Mouse (Mus musculus): ENCODE results near the gene Tm7sf3. TPM values are rescaled to one million over a fixed set of nuclear protein-coding genes. Genes with fewer than 3 reads are reported as not detected.

Gene Tm7sf3
- polyA plus RNA-seq, 1 experiment, result 14.4 TPM

GRCm38 (mm10) chr6:146602601-146603000, 40.0 kb downstream of the Tm7sf3 start:
- Histone ChIP-seq H3K27me3 (ENCODE audit: control insufficient read depth, insufficient read depth, low read length) (no peaks in the 10 kb centered on the region), H3K36me3 (ENCODE audit: control insufficient read depth, insufficient read depth, low read length) (peaks cover 55% of the 10 kb centered on the region), H3K27ac (ENCODE audit: insufficient read depth, low read depth, low read length) (no peak overlapping the region), H3K4me3 (ENCODE audit: low read depth, low read length) (no peak overlapping the region), H3K4me1 (ENCODE audit: control insufficient read depth, insufficient read depth, insufficient read length, low read length) (no peaks in the 10 kb centered on the region)
- TF ChIP-seq CTCF (IDR thresholded peaks at IDR 0.05; ENCODE audit: extremely low read depth, insufficient read length, insufficient replicate concordance, low read depth, low read length), result no peak
- 92% methylated on average over 4 of the region's 4 CpGs for WGBS

- Histone ChIP-seq H3K27me3 (ENCODE audit: control insufficient read depth, insufficient read depth, low read length) (no peaks in the 10 kb centered on the region), H3K4me1 (ENCODE audit: control insufficient read depth, insufficient read depth, insufficient read length, low read length) (no peaks in the 10 kb centered on the region), H3K36me3 (ENCODE audit: control insufficient read depth, insufficient read depth, low read length) (peaks cover 40% of the 10 kb centered on the region), H3K4me3 (ENCODE audit: low read depth, low read length) (no peak overlapping the region), H3K27ac (ENCODE audit: insufficient read depth, low read depth, low read length) (no peak overlapping the region)
- 93% methylated on average over 5 of the region's 5 CpGs for WGBS
- no peak for TF ChIP-seq POLR2A (IDR thresholded peaks at IDR 0.05; ENCODE audit: low read depth, low read length)
Observed at GRCm38 (mm10) chr6:146585134-146585533, 57.5 kb downstream of the Tm7sf3 start.

- Histone ChIP-seq H3K27ac (ENCODE audit: insufficient read depth, low read depth, low read length) (no peak overlapping the region), H3K4me1 (ENCODE audit: control insufficient read depth, insufficient read depth, insufficient read length, low read length) (no peaks in the 10 kb centered on the region), H3K36me3 (ENCODE audit: control insufficient read depth, insufficient read depth, low read length) (peaks cover 27% of the 10 kb centered on the region), H3K4me3 (ENCODE audit: low read depth, low read length) (no peak overlapping the region), H3K27me3 (ENCODE audit: control insufficient read depth, insufficient read depth, low read length) (no peaks in the 10 kb centered on the region)
- no peak for TF ChIP-seq CTCF (IDR thresholded peaks at IDR 0.05; ENCODE audit: extremely low read depth, insufficient read length, insufficient replicate concordance, low read depth, low read length)
- TF ChIP-seq POLR2A (IDR thresholded peaks at IDR 0.05; ENCODE audit: low read depth, low read length), result no peak
- WGBS, result 81% methylated on average over 2 of the region's 2 CpGs
Observed at GRCm38 (mm10) chr6:146583366-146584046, 59.1 kb downstream of the Tm7sf3 start.

- Histone ChIP-seq H3K27ac (ENCODE audit: insufficient read depth, low read depth, low read length) (no peak overlapping the region), H3K27me3 (ENCODE audit: control insufficient read depth, insufficient read depth, low read length) (no peaks in the 10 kb centered on the region), H3K36me3 (ENCODE audit: control insufficient read depth, insufficient read depth, low read length) (peaks cover 4% of the 10 kb centered on the region; the same call in 1 of the 2 replicates), H3K4me3 (ENCODE audit: low read depth, low read length) (no peak overlapping the region), H3K4me1 (ENCODE audit: control insufficient read depth, insufficient read depth, insufficient read length, low read length) (no peaks in the 10 kb centered on the region)
- TF ChIP-seq CTCF (IDR thresholded peaks at IDR 0.05; ENCODE audit: extremely low read depth, insufficient read length, insufficient replicate concordance, low read depth, low read length), result no peak
- TF ChIP-seq POLR2A (IDR thresholded peaks at IDR 0.05; ENCODE audit: low read depth, low read length), result no peak
- WGBS, result 10% methylated on average over 2 of the region's 2 CpGs
Observed at GRCm38 (mm10) chr6:146580381-146580926, 62.2 kb downstream of the Tm7sf3 start.

- no peaks in the 10 kb centered on the region for H3K27me3 ChIP-seq (ENCODE audit: control insufficient read depth, insufficient read depth, low read length)
- WGBS, result 4% methylated on average over 7 of the region's 7 CpGs
- no peak for TF ChIP-seq POLR2A (IDR thresholded peaks at IDR 0.05; ENCODE audit: low read depth, low read length)
- TF ChIP-seq CTCF (IDR thresholded peaks at IDR 0.05; ENCODE audit: extremely low read depth, insufficient read length, insufficient replicate concordance, low read depth, low read length), result no peak
- peaks cover 3% of the 10 kb centered on the region; the same call in 1 of the 2 replicates for H3K36me3 ChIP-seq (ENCODE audit: control insufficient read depth, insufficient read depth, low read length)
- peak overlapping the region; percentile 99 for H3K27ac ChIP-seq (ENCODE audit: insufficient read depth, low read depth, low read length)
- no peaks in the 10 kb centered on the region for H3K4me1 ChIP-seq (ENCODE audit: control insufficient read depth, insufficient read depth, insufficient read length, low read length)
- H3K4me3 ChIP-seq (ENCODE audit: low read depth, low read length), result peak overlapping the region; percentile 86
Observed at GRCm38 (mm10) chr6:146578586-146578985, 64.0 kb downstream of the Tm7sf3 start.

- Histone ChIP-seq H3K4me1 (ENCODE audit: control insufficient read depth, insufficient read depth, insufficient read length, low read length) (no peaks in the 10 kb centered on the region), H3K27ac (ENCODE audit: insufficient read depth, low read depth, low read length) (peak overlapping the region; percentile 99), H3K27me3 (ENCODE audit: control insufficient read depth, insufficient read depth, low read length) (no peaks in the 10 kb centered on the region), H3K36me3 (ENCODE audit: control insufficient read depth, insufficient read depth, low read length) (peaks cover 3% of the 10 kb centered on the region; the same call in 1 of the 2 replicates), H3K4me3 (ENCODE audit: low read depth, low read length) (peak overlapping the region; percentile 86)
- WGBS, result under 1% methylated on average over 22 of the region's 22 CpGs
- no peak for TF ChIP-seq CTCF (IDR thresholded peaks at IDR 0.05; ENCODE audit: extremely low read depth, insufficient read length, insufficient replicate concordance, low read depth, low read length)
- no peak; the same call in 1 of the 2 replicates for TF ChIP-seq POLR2A (IDR thresholded peaks at IDR 0.05; ENCODE audit: low read depth, low read length)
Observed at GRCm38 (mm10) chr6:146578111-146578531, 64.5 kb downstream of the Tm7sf3 start.

GRCm38 (mm10) chr6:146577310-146578109, 65.1 kb downstream of the Tm7sf3 start, which contains the start of gene Ints13:
Ints13 (minus strand) TSS chr6:146577835.
- Histone ChIP-seq H3K27ac (ENCODE audit: insufficient read depth, low read depth, low read length) (peak within 1 kb of the TSS; percentile 99), H3K36me3 (ENCODE audit: control insufficient read depth, insufficient read depth, low read length) (peaks cover 4% of the 10 kb centered on the region), H3K27me3 (ENCODE audit: control insufficient read depth, insufficient read depth, low read length) (no peaks in the 10 kb centered on the region), H3K4me3 (ENCODE audit: low read depth, low read length) (peak within 1 kb of the TSS; percentile 86), H3K4me1 (ENCODE audit: control insufficient read depth, insufficient read depth, insufficient read length, low read length) (no peaks in the 10 kb centered on the region)
- no peak; the same call in 1 of the 2 replicates for TF ChIP-seq CTCF (IDR thresholded peaks at IDR 0.05; ENCODE audit: extremely low read depth, insufficient read length, insufficient replicate concordance, low read depth, low read length)
- peak; percentile 82 for TF ChIP-seq POLR2A (IDR thresholded peaks at IDR 0.05; ENCODE audit: low read depth, low read length)
- WGBS, result under 1% methylated on average over 77 of the region's 77 CpGs

Data from small intestine, adult 2 months (tissue).